Mouse (Mus musculus) neural tube, embryonic 13.5 days (tissue): Measurements from ENCODE around the gene Otol1. TPM values are rescaled to one million over a fixed set of nuclear protein-coding genes. Genes with fewer than 3 reads are reported as not detected.

Experiments
- ATAC-seq: fragments of 200-750 bp; cut with Nextera tagmentation; 2 replicates; pipeline ENCODE4 v1.8.0; 2017; ENCODE audit warnings: low read depth, mild to moderate bottlenecking, moderate TSS enrichment, moderate library complexity
- H3K27ac ChIP-seq: fragments of 300-500 bp; sonication (generic); replicated peaks from 2 replicates; pipeline ENCODE4 v1.5.1; 2015; ENCODE audit warnings: moderate library complexity, mild to moderate bottlenecking, inconsistent platforms
- H3K27me3 ChIP-seq: fragments of 300-500 bp; sonication (generic); 2 replicates; pipeline ENCODE4 v1.6.1; 2015; ENCODE audit warnings: mild to moderate bottlenecking, inconsistent platforms
- H3K36me3 ChIP-seq: fragments of 300-500 bp; sonication (generic); 2 replicates; pipeline ENCODE4 v1.6.1; 2015; ENCODE audit warnings: mild to moderate bottlenecking, inconsistent platforms
- H3K4me1 ChIP-seq: fragments of 300-500 bp; sonication (generic); replicated peaks from 2 replicates; pipeline ENCODE4 v1.6.1; 2015; ENCODE audit warnings: inconsistent platforms
- H3K4me2 ChIP-seq: fragments of 300-500 bp; sonication (generic); 2 replicates; pipeline ENCODE4 v1.6.1; 2015; ENCODE audit warnings: inconsistent platforms, mild to moderate bottlenecking, moderate library complexity
- H3K4me3 ChIP-seq: fragments of 300-500 bp; sonication (generic); 2 replicates; pipeline ENCODE4 v1.5.1; 2015; ENCODE audit warnings: mild to moderate bottlenecking, inconsistent platforms
- H3K9ac ChIP-seq: fragments of 300-500 bp; sonication (generic); 2 replicates; pipeline ENCODE4 v1.6.1; 2015; ENCODE audit warnings: moderate library complexity, mild to moderate bottlenecking, inconsistent platforms
- H3K9me3 ChIP-seq: fragments of 300-500 bp; sonication (generic); 2 replicates; pipeline ENCODE4 v1.6.1; 2016; ENCODE audit warnings: inconsistent platforms
- WGBS: fragments of 180-500 bp; shearing (Covaris S2); methylation state at CpG from one replicate; pipeline ENCODE4 v1.1.7; 2015; 5-methylcytosine and 5-hydroxymethylcytosine counted together
- polyA plus RNA-seq: library from polyadenylated mRNA; unstranded; fragments of >200 nt; fragmentation: Nextera tagmentation; extraction: Ambion mirVana; gene quantifications from 2 replicates; pipeline ENCODE4 v1.2.1, GENCODE M21; 2015

Otol1 gene
- polyA plus RNA-seq, 1 experiment from 2014 or later = 0.14 TPM

DNA sequence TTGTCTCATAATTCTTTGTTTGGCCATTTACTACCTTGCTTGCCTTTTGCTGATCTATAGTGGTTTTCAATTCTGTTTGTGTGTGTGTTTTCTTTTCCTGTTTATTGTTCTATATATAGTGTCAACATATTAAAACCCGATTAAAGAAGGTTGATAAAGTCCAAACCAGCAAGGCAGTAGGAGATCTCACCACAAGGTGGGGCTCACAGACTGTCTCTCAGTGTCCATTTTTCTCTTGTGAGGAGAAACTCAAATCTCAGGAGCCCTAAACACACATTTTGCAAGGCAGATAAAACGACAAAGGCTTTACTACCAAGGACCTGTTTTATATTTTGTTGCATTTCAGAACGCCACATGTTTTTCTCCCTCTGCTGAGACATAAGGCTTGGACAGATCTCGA lies 28.2 kb downstream of the Otol1 start:
- 70% methylated on average over 4 of the region's 4 CpGs for WGBS
- ATAC-seq = no peak; the same call in 1 of the 2 replicates
- Histone ChIP-seq H3K9me3 (no peaks in the 10 kb centered on the region), H3K9ac (no peak overlapping the region), H3K4me2 (no peak overlapping the region), H3K27ac (no peak overlapping the region), H3K4me1 (no peaks in the 10 kb centered on the region), H3K36me3 (no peaks in the 10 kb centered on the region), H3K27me3 (no peaks in the 10 kb centered on the region), H3K4me3 (no peak overlapping the region)

Other genes with a start within 250 kb of the Otol1 start
- gene Sptssb, start 147.7 kb upstream of the Otol1 start, polyA plus RNA-seq = 0.74 and 0.87 TPM in 2 replicates